ENCODE assay signal across 8 mouse cellular contexts in genomic region chr17:26380986-26381446, GRCm38 (mm10). TPM values are rescaled to one million over a fixed set of nuclear protein-coding genes. Genes with fewer than 3 reads are reported as not detected.
DNase-seq lines count a peak whose midpoint lies in the region; ATAC-seq and TF ChIP-seq lines count a peak whose summit lies in the region.

No protein-coding gene starts in this region.

- no peaks in the 10 kb centered on the region for H3K36me3 ChIP-seq in heart, embryonic 13.5 days
- H3K36me3 ChIP-seq in heart, adult 2 months (ENCODE audit: control insufficient read depth, insufficient read depth, low read length) = no peaks in the 10 kb centered on the region
- no peaks in the 10 kb centered on the region for H3K36me3 ChIP-seq in hindbrain, embryonic 12.5 days

- WGBS in heart, embryonic 13.5 days = 24% methylated on average over 4 of the region's 4 CpGs
- WGBS in heart, adult 2 months = 56% methylated on average over 4 of the region's 4 CpGs
- 47% methylated on average over 4 of the region's 4 CpGs for WGBS in hindbrain, embryonic 12.5 days

- peak overlapping the region; percentile 51 for H3K4me2 ChIP-seq in heart, embryonic 13.5 days
- H3K4me2 ChIP-seq in hindbrain, embryonic 12.5 days (replicated peaks) = 0 out of 2 replicates have a peak overlapping the region, but pooled peaks have one; percentile 1

- no peak for DNase-seq in heart, adult 2 months
- peak; percentile 87 for DNase-seq in brain, embryonic 18.5 days (ENCODE audit: low read depth, low spot score)
- DNase-seq in left cerebral cortex, postnatal 10 days (ENCODE audit: extremely low spot score in 1 of 2, low spot score in 2 of 2) = peak; percentile 71 to 76
- peak; percentile 48 for DNase-seq in right cerebral cortex, postnatal 14 days
- no peak for DNase-seq in adrenal gland, adult 18-20 months (ENCODE audit: low spot score in 2 of 2)
- no peak for DNase-seq in c-Kit-positive CD71-positive TER-119-positive erythroid progenitor cells, embryonic 14.5 days (ENCODE audit: low spot score)

- H3K27me3 ChIP-seq in heart, embryonic 13.5 days (replicated peaks) = no peaks in the 10 kb centered on the region
- no peaks in the 10 kb centered on the region for H3K27me3 ChIP-seq in heart, adult 2 months (ENCODE audit: control insufficient read depth, insufficient read depth, low read length)
- H3K27me3 ChIP-seq in hindbrain, embryonic 12.5 days = no peaks in the 10 kb centered on the region

- H3K4me3 ChIP-seq in heart, embryonic 13.5 days = no peak overlapping the region
- no peak overlapping the region for H3K4me3 ChIP-seq in heart, adult 2 months
- no peak overlapping the region for H3K4me3 ChIP-seq in hindbrain, embryonic 12.5 days

- peak overlapping the region; percentile 58 for H3K9ac ChIP-seq in heart, embryonic 13.5 days
- H3K9ac ChIP-seq in heart, adult 2 months (ENCODE audit: low read depth, low read length) = no peak overlapping the region
- H3K9ac ChIP-seq in hindbrain, embryonic 12.5 days = no peak overlapping the region

- no peak for ATAC-seq in heart, embryonic 13.5 days (ENCODE audit: extremely low read depth, insufficient number of reproducible peaks, low FRiP score, low TSS enrichment)
- no peak for ATAC-seq in hindbrain, embryonic 12.5 days (ENCODE audit: low FRiP score)

- H3K79me2 ChIP-seq in heart, adult 2 months (replicated peaks; ENCODE audit: control insufficient read depth, insufficient read depth, low read length) = no peaks in the 10 kb centered on the region

- TF ChIP-seq POLR2A in heart, adult 2 months (IDR thresholded peaks at IDR 0.05; ENCODE audit: insufficient read depth, low read depth, low read length) = no peak

- peak overlapping the region; percentile 72 for H3K27ac ChIP-seq in heart, embryonic 13.5 days (replicated peaks)
- H3K27ac ChIP-seq in heart, adult 2 months = no peak overlapping the region
- H3K27ac ChIP-seq in hindbrain, embryonic 12.5 days = no peak overlapping the region

- no peaks in the 10 kb centered on the region for H3K9me3 ChIP-seq in heart, embryonic 13.5 days
- no peaks in the 10 kb centered on the region for H3K9me3 ChIP-seq in hindbrain, embryonic 12.5 days (replicated peaks)

- TF ChIP-seq CTCF in heart, adult 2 months (IDR thresholded peaks at IDR 0.05) = no peak

- H3K4me1 ChIP-seq in heart, embryonic 13.5 days = peaks cover 62% of the 10 kb centered on the region
- peaks cover 26% of the 10 kb centered on the region for H3K4me1 ChIP-seq in heart, adult 2 months (ENCODE audit: control insufficient read depth, insufficient read depth, low read length)
- H3K4me1 ChIP-seq in hindbrain, embryonic 12.5 days = peaks cover 24% of the 10 kb centered on the region

- intact Hi-C loops in heart, adult 2 months (cut with DNase I) = no loop called here
- intact Hi-C loops in left cerebral cortex, postnatal 10 days (cut with DNase I) = no loop called here

- TF ChIP-seq EP300 in heart, adult 2 months (IDR thresholded peaks at IDR 0.05; ENCODE audit: insufficient read depth, low read depth, low read length) = no peak

RNA-seq across cellular contexts. Expression of gene Neurl1b, which starts 33.6 kb away (rescaled TPM):
- polyA plus RNA-seq in heart, embryonic 13.5 days (2015; fragmentation: Nextera tagmentation; extraction: Ambion mirVana) = 2.1 and 2.3 TPM in 2 replicates
- total RNA-seq in heart, adult 2 months (2021) = 1 to 10 TPM; 3.9 to 5.0 TPM
- polyA plus RNA-seq in heart, adult 2 months (2012; rRNA removed) = 4.6 and 4.7 TPM in 2 replicates
- polyA plus RNA-seq in hindbrain, embryonic 12.5 days (2016; fragmentation: Nextera tagmentation; extraction: Ambion mirVana) = 0.40 and 0.59 TPM in 2 replicates
- 100 to 1,000 TPM; 118 to 135 TPM for total RNA-seq in left cerebral cortex, postnatal 10 days (2021)
- 10 to 100 TPM; 23.2 to 35.2 TPM for total RNA-seq in adrenal gland, adult 18-20 months (2021)

Comparison
In these comparisons a context has a peak if more than half of its experiments do, and no peak if none do; other contexts are left out.
1. DNase-seq: peak in brain, embryonic 18.5 days (single experiment), left cerebral cortex, postnatal 10 days (2 of 2) and right cerebral cortex, postnatal 14 days (single experiment); none in heart, adult 2 months (0 of 2), adrenal gland, adult 18-20 months (0 of 2) and c-Kit-positive CD71-positive TER-119-positive erythroid progenitor cells, embryonic 14.5 days (single experiment).
2. RNA of gene Neurl1b, which starts 33.6 kb away (total RNA-seq): 118 to 135 TPM in left cerebral cortex, postnatal 10 days and 23.2 to 35.2 TPM in adrenal gland, adult 18-20 months; 3.9 to 5.0 TPM in heart, adult 2 months; every median in the first group is over 4 times any median in the second.